Mouse (Mus musculus) hindbrain, embryonic 13.5 days (tissue): ENCODE results near the gene Ubqln4. TPM values are rescaled to one million over a fixed set of nuclear protein-coding genes. Genes with fewer than 3 reads are reported as not detected.

Experiments
- ATAC-seq: fragments of 200-750 bp; cut with Nextera tagmentation; 2 replicates; pipeline ENCODE4 v1.8.0; 2017; ENCODE audit warnings: moderate TSS enrichment; ENCODE audit not compliant: low FRiP score
- H3K27ac ChIP-seq: fragments of 300-500 bp; sonication (generic); 2 replicates; pipeline ENCODE4 v1.5.1; 2015; ENCODE audit warnings: inconsistent platforms, mild to moderate bottlenecking, moderate library complexity
- H3K27me3 ChIP-seq: fragments of 300-500 bp; sonication (generic); 2 replicates; pipeline ENCODE4 v1.6.1; 2015; ENCODE audit warnings: mild to moderate bottlenecking, inconsistent platforms
- H3K36me3 ChIP-seq: fragments of 300-500 bp; sonication (generic); 2 replicates; pipeline ENCODE4 v1.6.1; 2015; ENCODE audit warnings: mild to moderate bottlenecking, inconsistent platforms
- H3K4me1 ChIP-seq: fragments of 300-500 bp; sonication (generic); replicated peaks from 2 replicates; pipeline ENCODE4 v1.6.1; 2015; ENCODE audit warnings: inconsistent platforms
- H3K4me2 ChIP-seq: fragments of 300-500 bp; sonication (generic); 2 replicates; pipeline ENCODE4 v1.6.1; 2015; ENCODE audit warnings: inconsistent platforms, mild to moderate bottlenecking, moderate library complexity
- H3K4me3 ChIP-seq: fragments of 300-500 bp; sonication (generic); 2 replicates; pipeline ENCODE4 v1.5.1; 2015; ENCODE audit warnings: mild to moderate bottlenecking, inconsistent platforms
- H3K9ac ChIP-seq: fragments of 300-500 bp; sonication (generic); 2 replicates; pipeline ENCODE4 v1.6.1; 2015; ENCODE audit warnings: mild to moderate bottlenecking, inconsistent platforms
- H3K9me3 ChIP-seq: fragments of 300-500 bp; sonication (generic); 2 replicates; pipeline ENCODE4 v1.6.1; 2016; ENCODE audit warnings: inconsistent platforms
- WGBS: fragments of 180-500 bp; shearing (Covaris S2); methylation state at CpG from one replicate; pipeline ENCODE4 v1.1.7; 2015; 5-methylcytosine and 5-hydroxymethylcytosine counted together
- polyA plus RNA-seq: library from polyadenylated mRNA; unstranded; fragments of >200 nt; fragmentation: Nextera tagmentation; extraction: Ambion mirVana; gene quantifications from 2 replicates; pipeline ENCODE4 v1.2.1, GENCODE M21; 2015

Ubqln4 gene
- polyA plus RNA-seq, 1 experiment from 2014 or later: 38.3 TPM

GRCm38 (mm10) chr3:88528646-88529045, 24.9 kb upstream of the Ubqln4 start:
- H3K4me2 ChIP-seq: peak overlapping the region; percentile 98
- H3K9me3 ChIP-seq: no peaks in the 10 kb centered on the region
- H3K4me3 ChIP-seq: no peak overlapping the region
- no peak for ATAC-seq
- peaks cover 55% of the 10 kb centered on the region for H3K4me1 ChIP-seq
- H3K36me3 ChIP-seq: peaks cover 16% of the 10 kb centered on the region
- WGBS: 85% methylated on average over 11 of the region's 11 CpGs
- peak overlapping the region; percentile 100; the same call in 1 of the 2 replicates for H3K9ac ChIP-seq
- H3K27ac ChIP-seq: no peak overlapping the region
- H3K27me3 ChIP-seq: no peaks in the 10 kb centered on the region

- ATAC-seq: no peak
- peak overlapping the region; percentile 100 for H3K9ac ChIP-seq
- peaks cover 8% of the 10 kb centered on the region for H3K36me3 ChIP-seq
- H3K27ac ChIP-seq: peak overlapping the region; percentile 99
- peak overlapping the region; percentile 98 for H3K4me2 ChIP-seq
- H3K9me3 ChIP-seq: no peaks in the 10 kb centered on the region
- WGBS: 15% methylated on average over 7 of the region's 7 CpGs
- peak overlapping the region; percentile 95 for H3K4me3 ChIP-seq
- H3K4me1 ChIP-seq: peaks cover 61% of the 10 kb centered on the region
- H3K27me3 ChIP-seq: no peaks in the 10 kb centered on the region
Measured at GRCm38 (mm10) chr3:88529204-88530000, 24.2 kb upstream of the Ubqln4 start.

DNA sequence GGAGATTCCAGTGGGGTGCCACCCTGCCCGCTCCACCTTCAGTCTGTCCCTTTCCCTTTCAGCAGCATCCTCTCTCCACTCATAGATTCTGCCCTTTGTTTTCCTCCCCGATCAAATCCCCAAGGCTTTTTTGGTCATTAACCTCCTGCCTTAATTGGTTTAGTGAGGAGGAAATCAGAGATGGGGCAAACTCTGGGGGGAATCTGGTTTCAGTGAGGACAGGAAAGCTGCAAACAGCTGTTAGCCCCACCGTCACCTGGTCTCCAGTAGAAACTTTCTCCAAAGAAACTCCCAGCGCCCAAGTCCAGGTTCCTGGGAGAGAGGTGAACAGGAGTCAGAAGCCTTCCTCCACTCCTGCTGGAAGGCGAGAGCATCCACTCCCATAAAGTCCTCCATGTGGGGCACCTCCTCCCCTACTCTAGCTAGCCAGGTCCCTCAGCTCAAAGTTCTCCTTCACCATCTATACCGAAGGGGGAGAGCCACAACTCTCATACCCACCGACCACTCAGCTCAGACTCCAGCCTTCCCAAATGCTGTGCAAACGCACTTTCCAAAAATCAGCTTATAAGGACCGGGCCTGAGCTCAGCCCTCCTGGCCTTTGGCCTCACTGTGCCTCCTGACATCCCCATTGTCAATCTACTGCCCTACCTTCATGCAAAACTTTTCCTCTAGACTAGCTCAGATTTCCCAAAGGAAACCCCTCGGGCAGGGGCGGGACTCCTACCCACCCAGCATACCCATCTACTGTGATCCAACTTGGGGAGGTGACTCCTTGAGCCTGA, 23.3 kb upstream of the Ubqln4 start:
- H3K36me3 ChIP-seq: peaks cover 6% of the 10 kb centered on the region; the same call in 1 of the 2 replicates
- peaks cover 67% of the 10 kb centered on the region for H3K4me1 ChIP-seq
- peak overlapping the region; percentile 100 for H3K9ac ChIP-seq
- H3K4me2 ChIP-seq: peak overlapping the region; percentile 98
- peak overlapping the region; percentile 95 for H3K4me3 ChIP-seq
- 8% methylated on average over 11 of the region's 11 CpGs for WGBS
- H3K27me3 ChIP-seq: no peaks in the 10 kb centered on the region
- no peak for ATAC-seq
- no peaks in the 10 kb centered on the region for H3K9me3 ChIP-seq
- H3K27ac ChIP-seq: peak overlapping the region; percentile 99

DNA sequence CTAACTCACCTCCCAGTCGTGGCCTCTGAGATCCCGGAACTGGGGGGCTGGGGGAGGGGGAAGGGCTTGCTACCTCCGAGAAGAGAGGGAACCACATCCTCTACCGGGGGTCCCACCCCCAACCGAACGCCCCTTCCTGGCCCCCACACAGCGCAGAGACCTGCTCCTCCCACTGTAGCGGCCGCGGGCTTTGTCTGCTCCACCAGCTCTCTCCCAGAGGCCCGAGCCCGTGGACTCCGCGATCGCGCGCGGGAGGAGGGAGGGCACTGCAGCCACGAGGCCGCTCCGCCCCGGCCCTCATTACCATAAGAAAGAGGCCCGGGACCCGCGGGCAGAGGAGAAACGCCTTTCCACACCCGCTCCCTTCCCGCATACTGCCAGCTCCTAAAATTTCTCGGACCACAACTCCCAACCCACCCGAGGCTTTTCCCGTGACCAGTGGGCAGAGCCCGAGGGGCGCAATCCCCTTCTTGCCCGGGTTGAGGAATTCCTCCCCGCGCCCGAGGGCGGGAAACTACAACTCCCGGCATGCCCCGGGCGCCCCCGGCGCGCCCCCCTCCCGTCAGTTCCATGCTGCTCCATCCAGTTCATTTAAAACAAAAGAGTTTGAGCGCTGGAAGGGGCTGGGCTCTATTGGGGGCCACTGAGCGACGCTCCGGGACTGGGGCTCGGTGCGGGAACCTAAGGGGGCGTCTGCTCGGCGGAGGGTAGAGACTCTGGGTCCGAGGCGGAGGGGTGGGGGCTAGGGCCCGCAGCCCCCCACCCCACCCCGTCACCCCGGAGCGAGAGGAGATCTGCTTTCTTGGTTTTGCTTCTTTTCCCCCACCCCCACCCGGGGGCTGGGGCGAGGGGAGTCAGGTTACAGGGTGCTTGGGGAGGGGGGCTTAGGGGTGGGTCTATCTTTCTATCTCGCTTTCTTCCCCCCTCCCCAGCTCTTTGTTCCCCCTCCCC, 21.9 kb upstream of the Ubqln4 start:
- H3K4me3 ChIP-seq: peak overlapping the region; percentile 95
- H3K9me3 ChIP-seq: no peaks in the 10 kb centered on the region
- H3K4me1 ChIP-seq: peaks cover 68% of the 10 kb centered on the region
- peaks cover 18% of the 10 kb centered on the region for H3K36me3 ChIP-seq
- peak overlapping the region; percentile 99 for H3K27ac ChIP-seq
- H3K4me2 ChIP-seq: peak overlapping the region; percentile 98
- under 1% methylated on average over 49 of the region's 63 CpGs for WGBS
- H3K9ac ChIP-seq: peak overlapping the region; percentile 100
- H3K27me3 ChIP-seq: no peaks in the 10 kb centered on the region
- ATAC-seq: peak; percentile 87

DNA sequence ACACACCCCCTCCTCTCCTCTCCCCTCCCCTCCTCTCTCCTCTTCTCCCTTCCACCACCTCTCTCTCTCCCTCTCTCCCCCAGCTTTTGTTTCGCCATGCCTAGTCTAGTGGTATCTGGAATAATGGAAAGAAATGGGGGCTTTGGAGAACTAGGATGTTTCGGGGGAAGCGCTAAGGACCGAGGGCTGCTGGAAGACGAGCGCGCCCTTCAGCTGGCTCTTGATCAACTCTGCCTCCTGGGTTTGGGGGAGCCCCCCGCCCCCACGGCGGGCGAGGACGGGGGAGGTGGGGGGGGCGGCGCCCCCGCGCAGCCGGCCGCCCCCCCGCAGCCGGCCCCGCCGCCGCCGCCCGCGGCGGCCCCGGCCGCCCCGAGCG, 21.3 kb upstream of the Ubqln4 start, which contains the start of gene Mex3a:
Gene Mex3a (plus strand): TSS at position 97 of the 376 bp plus-strand sequence.
- no peaks in the 10 kb centered on the region for H3K9me3 ChIP-seq
- WGBS: 1% methylated on average over 12 of the region's 31 CpGs
- no peak for ATAC-seq

DNA sequence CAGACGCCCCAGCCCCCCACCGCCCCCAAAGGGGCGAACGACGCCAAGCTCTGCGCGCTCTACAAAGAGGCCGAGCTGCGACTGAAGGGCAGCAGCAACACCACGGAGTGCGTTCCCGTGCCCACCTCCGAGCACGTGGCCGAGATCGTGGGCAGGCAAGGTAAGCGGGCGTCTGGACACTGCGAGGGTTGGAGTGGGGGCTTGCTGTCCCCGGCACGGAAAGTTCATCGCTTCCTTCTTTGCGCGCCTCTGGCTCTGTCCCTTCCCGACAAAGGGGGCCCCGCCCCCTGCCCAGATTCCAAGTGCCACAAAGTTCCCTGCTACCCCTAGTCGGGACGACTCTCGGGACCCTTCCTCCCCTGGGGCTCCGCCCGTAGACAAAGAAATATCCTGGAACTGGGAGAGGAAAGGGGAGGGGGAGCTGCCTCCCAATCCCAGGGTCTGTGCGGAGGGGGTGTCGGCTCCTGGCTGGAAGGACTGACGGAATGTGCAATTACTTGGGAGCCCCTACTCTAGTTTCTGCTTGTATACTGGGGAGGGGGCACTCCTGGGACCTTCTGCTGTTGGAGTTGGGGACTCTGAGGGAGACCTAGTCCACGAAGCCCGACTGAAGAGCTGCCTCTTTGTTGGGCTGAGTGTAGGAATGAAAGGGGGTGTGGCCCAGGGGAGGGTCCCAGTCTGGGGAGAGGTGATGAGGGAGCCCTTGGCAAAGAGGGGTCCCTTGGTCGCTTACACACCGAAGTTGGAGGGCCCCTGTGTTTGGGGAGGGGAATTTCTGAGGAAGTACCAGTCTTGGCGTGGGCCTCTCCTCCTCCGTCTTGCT, 20.7 kb upstream of the Ubqln4 start:
- Histone ChIP-seq H3K4me2 (peak overlapping the region; percentile 98), H3K27ac (peak overlapping the region; percentile 99)
- ATAC-seq: peak; percentile 36

More for the DNA sequence above, 21.3 kb upstream of the Ubqln4 start, which contains the start of gene Mex3a:
- H3K9ac ChIP-seq: peak within 1 kb of the TSS; percentile 100
- peak within 1 kb of the TSS; percentile 95 for H3K4me3 ChIP-seq
- no peaks in the 10 kb centered on the region for H3K27me3 ChIP-seq
- H3K4me1 ChIP-seq: peaks cover 69% of the 10 kb centered on the region
- H3K36me3 ChIP-seq: peaks cover 25% of the 10 kb centered on the region
- H3K4me2 ChIP-seq: peak within 1 kb of the TSS; percentile 98
- peak within 1 kb of the TSS; percentile 99 for H3K27ac ChIP-seq

GRCm38 (mm10) chr3:88533706-88534105, 19.9 kb upstream of the Ubqln4 start:
- H3K27ac ChIP-seq: peak overlapping the region; percentile 99
- H3K4me2 ChIP-seq: peak overlapping the region; percentile 98
- H3K9me3 ChIP-seq: no peaks in the 10 kb centered on the region
- no peaks in the 10 kb centered on the region for H3K27me3 ChIP-seq
- peak overlapping the region; percentile 95 for H3K4me3 ChIP-seq
- peaks cover 39% of the 10 kb centered on the region for H3K36me3 ChIP-seq
- peak overlapping the region; percentile 100 for H3K9ac ChIP-seq
- 0% methylated on average over 4 of the region's 5 CpGs for WGBS
- H3K4me1 ChIP-seq: peaks cover 69% of the 10 kb centered on the region
- ATAC-seq: no peak

More for the DNA sequence above, 20.7 kb upstream of the Ubqln4 start:
- Histone ChIP-seq H3K9ac (peak overlapping the region; percentile 100), H3K9me3 (no peaks in the 10 kb centered on the region), H3K27me3 (no peaks in the 10 kb centered on the region), H3K36me3 (peaks cover 31% of the 10 kb centered on the region), H3K4me1 (peaks cover 69% of the 10 kb centered on the region), H3K4me3 (peak overlapping the region; percentile 95)
- under 1% methylated on average over 38 of the region's 40 CpGs for WGBS

- Histone ChIP-seq H3K27ac (peak overlapping the region; percentile 79), H3K9ac (peak overlapping the region; percentile 100), H3K27me3 (no peaks in the 10 kb centered on the region), H3K36me3 (peaks cover 46% of the 10 kb centered on the region), H3K4me1 (peaks cover 65% of the 10 kb centered on the region), H3K9me3 (no peaks in the 10 kb centered on the region), H3K4me2 (peak overlapping the region; percentile 98), H3K4me3 (peak overlapping the region; percentile 95)
- ATAC-seq: no peak
- 11% methylated on average over 3 of the region's 3 CpGs for WGBS
Measured at GRCm38 (mm10) chr3:88535005-88535404, 18.6 kb upstream of the Ubqln4 start.

GRCm38 (mm10) chr3:88535527-88535926, 18.0 kb upstream of the Ubqln4 start:
- Histone ChIP-seq H3K27ac (peak overlapping the region; percentile 79; the same call in 1 of the 2 replicates), H3K36me3 (peaks cover 51% of the 10 kb centered on the region), H3K9me3 (no peaks in the 10 kb centered on the region), H3K4me3 (peak overlapping the region; percentile 95), H3K4me2 (peak overlapping the region; percentile 98), H3K27me3 (no peaks in the 10 kb centered on the region), H3K9ac (peak overlapping the region; percentile 100), H3K4me1 (peaks cover 65% of the 10 kb centered on the region)
- 22% methylated on average over 4 of the region's 4 CpGs for WGBS
- no peak for ATAC-seq

DNA sequence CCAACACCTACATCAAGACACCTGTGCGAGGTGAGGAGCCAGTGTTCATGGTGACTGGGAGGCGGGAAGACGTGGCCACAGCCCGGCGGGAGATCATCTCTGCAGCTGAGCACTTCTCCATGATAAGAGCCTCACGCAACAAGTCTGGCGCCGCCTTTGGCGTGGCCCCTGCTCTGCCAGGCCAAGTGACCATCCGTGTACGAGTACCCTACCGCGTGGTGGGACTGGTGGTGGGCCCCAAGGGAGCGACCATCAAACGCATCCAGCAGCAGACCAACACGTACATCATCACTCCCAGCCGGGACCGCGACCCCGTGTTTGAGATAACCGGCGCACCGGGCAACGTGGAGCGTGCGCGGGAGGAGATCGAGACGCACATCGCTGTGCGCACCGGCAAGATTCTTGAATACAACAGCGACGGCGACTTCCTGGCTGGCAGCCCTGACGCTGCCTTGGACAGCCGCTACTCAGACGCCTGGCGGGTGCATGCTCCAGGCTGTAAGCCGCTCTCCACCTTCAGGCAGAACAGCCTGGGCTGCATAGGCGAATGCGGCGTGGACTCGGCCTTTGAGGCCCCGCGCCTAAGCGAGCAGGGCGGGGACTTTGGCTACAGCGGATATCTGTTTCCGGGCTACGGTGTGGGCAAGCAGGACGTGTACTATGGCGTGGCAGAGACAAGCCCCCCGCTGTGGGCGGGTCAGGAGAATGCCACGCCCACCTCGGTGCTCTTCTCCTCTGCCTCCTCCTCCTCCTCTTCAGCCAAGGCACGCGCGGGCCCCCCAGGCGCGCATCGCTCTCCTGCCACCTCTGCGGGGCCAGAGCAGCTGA, 17.2 kb upstream of the Ubqln4 start:
- Histone ChIP-seq H3K4me2 (peak overlapping the region; percentile 98), H3K4me1 (peaks cover 71% of the 10 kb centered on the region), H3K9ac (peak overlapping the region; percentile 100), H3K4me3 (peak overlapping the region; percentile 95), H3K9me3 (no peaks in the 10 kb centered on the region), H3K27ac (peak overlapping the region; percentile 79), H3K36me3 (peaks cover 57% of the 10 kb centered on the region), H3K27me3 (no peaks in the 10 kb centered on the region)
- WGBS: 7% methylated on average over 57 of the region's 64 CpGs
- ATAC-seq: no peak
